14 mouse cellular contexts compared by ENCODE assay signal in the genomic region with DNA sequence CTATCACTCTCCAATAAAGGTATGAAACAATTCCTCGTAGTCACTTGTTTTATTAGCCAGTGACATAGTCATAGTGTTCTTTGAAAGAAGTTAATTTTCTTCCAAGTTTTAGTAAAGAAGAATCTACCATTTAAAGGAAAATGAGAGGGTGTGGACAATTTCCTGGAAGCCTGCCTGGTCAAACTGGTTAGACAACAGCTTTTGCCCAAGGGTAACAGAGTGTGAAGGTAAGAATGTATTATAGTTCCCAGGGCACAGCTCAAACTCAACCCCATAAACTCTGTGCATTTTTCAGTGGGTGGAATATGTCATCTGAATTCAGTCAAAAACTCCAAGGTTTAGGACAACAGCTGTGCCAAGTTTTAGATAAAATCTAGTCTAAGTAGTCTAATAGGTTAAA.
A peak's percentile ranks its signal among the peaks of the same experiment; 100 is the strongest.
DNase-seq lines count a peak whose midpoint lies in the region; ATAC-seq lines count a peak whose summit lies in the region.
"Had no signal": no experiment of that assay in that cellular context is flagged by ENCODE, and none has a peak within 500 bp of the region (broad histone marks: within the 10 kb centered on the region; RNA-seq: fewer than 3 reads in every experiment).

No protein-coding gene starts in this region.

- H3K4me2 ChIP-seq in lung, embryonic 15.5 days = no peak overlapping the region; the same call in 1 of the 2 replicates
- H3K4me2 ChIP-seq: heart, embryonic 12.5 days; hindbrain, embryonic 12.5 days had no signal

- H3K9ac ChIP-seq in lung, embryonic 15.5 days = no peak overlapping the region
- H3K9ac ChIP-seq: heart, embryonic 12.5 days; hindbrain, embryonic 12.5 days had no signal

- no peaks in the 10 kb centered on the region for H3K27me3 ChIP-seq in lung, embryonic 15.5 days
- H3K27me3 ChIP-seq: heart, embryonic 12.5 days; hindbrain, embryonic 12.5 days had no signal

- H3K4me1 ChIP-seq in lung, embryonic 15.5 days = peaks cover 7% of the 10 kb centered on the region
- H3K4me1 ChIP-seq: forebrain, embryonic 10.5 days; heart, embryonic 12.5 days; hindbrain, embryonic 12.5 days had no signal

- no peaks in the 10 kb centered on the region for H3K9me3 ChIP-seq in lung, embryonic 15.5 days
- H3K9me3 ChIP-seq: forebrain, embryonic 10.5 days; heart, embryonic 12.5 days; hindbrain, embryonic 12.5 days had no signal

- WGBS in lung, embryonic 15.5 days = 54% methylated on average over 1 of the region's 1 CpGs

- no peak for ATAC-seq in lung, embryonic 15.5 days (ENCODE audit: borderline replicate concordance, extremely low read depth, low FRiP score, low TSS enrichment)

- intact Hi-C loops in heart, postnatal 25 days (cut with DNase I) = no loop called here

- DNase-seq in urinary bladder, postnatal 14 days (ENCODE audit: low spot score) = peak; percentile 71
- no peak for DNase-seq in urinary bladder, adult 2 months (ENCODE audit: low spot score)
- DNase-seq in kidney, adult 8-10 months = peak; percentile 66 to 71
- no peak for DNase-seq in heart, postnatal 25 days (ENCODE audit: low spot score)
- DNase-seq in adrenal gland, postnatal 10 days = no peak
- DNase-seq in gastrocnemius, postnatal 10 days = no peak
- DNase-seq in gastrocnemius, postnatal 25 days = no peak
- DNase-seq: adrenal gland, adult 2 months; left cerebral cortex, postnatal 4 days had no signal

- no peaks in the 10 kb centered on the region for H3K36me3 ChIP-seq in lung, embryonic 15.5 days
- H3K36me3 ChIP-seq: forebrain, embryonic 10.5 days; heart, embryonic 12.5 days; hindbrain, embryonic 12.5 days had no signal

- peak overlapping the region; percentile 41; the same call in 1 of the 2 replicates for H3K27ac ChIP-seq in lung, embryonic 15.5 days
- H3K27ac ChIP-seq: forebrain, embryonic 10.5 days; hindbrain, embryonic 12.5 days; macrophage had no signal

- H3K4me3 ChIP-seq in lung, embryonic 15.5 days = no peak overlapping the region
- H3K4me3 ChIP-seq: forebrain, embryonic 10.5 days; heart, embryonic 12.5 days; hindbrain, embryonic 12.5 days had no signal

Comparison
In these comparisons a context has a peak if more than half of its experiments do, and no peak if none do; other contexts are left out.
1. DNase-seq: peak in urinary bladder, postnatal 14 days (single experiment) and kidney, adult 8-10 months (2 of 2); none in urinary bladder, adult 2 months (single experiment), heart, postnatal 25 days (single experiment), adrenal gland, postnatal 10 days (single experiment), gastrocnemius, postnatal 10 days (single experiment) and gastrocnemius, postnatal 25 days (single experiment).